Mouse (Mus musculus): ENCODE measurements around the gene Fam117b.

- TF ChIP-seq CTCF (IDR thresholded peaks at IDR 0.05) (no peak), POLR2A (IDR thresholded peaks at IDR 0.05; ENCODE audit: insufficient read depth, low read depth, low read length) (no peak)
These were observed 13.3 kb downstream of the Fam117b start for GRCm38 (mm10) chr1:59926021-59926672.
